Mouse (Mus musculus) embryonic facial prominence, embryonic 11.5 days (tissue): Measurements from ENCODE around the gene Kank3. TPM values are rescaled to one million over a fixed set of nuclear protein-coding genes. Genes with fewer than 3 reads are reported as not detected.
A peak's percentile ranks its signal among the peaks of the same experiment; 100 is the strongest.

Experiments used
- ATAC-seq: fragments of 200-750 bp; cut with Nextera tagmentation; replicated peaks from 2 replicates; pipeline ENCODE4 v1.8.0; 2017; ENCODE audit warnings: low read depth; ENCODE audit not compliant: insufficient number of reproducible peaks, low FRiP score, low TSS enrichment
- DNase-seq: peaks from one replicate; pipeline ENCODE4 v3.0.0-alpha.2; 2015; ENCODE audit warnings: low spot score
- H3K27ac ChIP-seq: fragments of 300-500 bp; sonication (generic); replicated peaks from 2 replicates; pipeline ENCODE4 v1.5.1; 2014; ENCODE audit warnings: mild to moderate bottlenecking, low read depth, low read length, control low read depth
- H3K27me3 ChIP-seq: fragments of 300-500 bp; sonication (generic); 2 replicates; pipeline ENCODE4 v1.6.1; 2014; ENCODE audit warnings: mild to moderate bottlenecking, low read length, moderate library complexity, mixed read lengths; ENCODE audit not compliant: control insufficient read depth, insufficient read depth
- H3K36me3 ChIP-seq: fragments of 300-500 bp; sonication (generic); replicated peaks from 2 replicates; pipeline ENCODE4 v1.6.1; 2014; ENCODE audit warnings: low read depth, mild to moderate bottlenecking, low read length, moderate library complexity, mixed read lengths; ENCODE audit not compliant: control insufficient read depth, insufficient read depth
- H3K4me1 ChIP-seq: fragments of 300-500 bp; sonication (generic); 2 replicates; pipeline ENCODE4 v1.6.1; 2014; ENCODE audit warnings: low read length, mixed read lengths; ENCODE audit not compliant: control insufficient read depth, insufficient read depth
- H3K4me2 ChIP-seq: fragments of 300-500 bp; sonication (generic); 2 replicates; pipeline ENCODE4 v1.6.1; 2014; ENCODE audit warnings: low read depth, mild to moderate bottlenecking, control low read depth, low read length, moderate library complexity
- H3K4me3 ChIP-seq: fragments of 300-500 bp; sonication (generic); 2 replicates; pipeline ENCODE4 v1.5.1; 2014; ENCODE audit warnings: low read depth, low read length, control low read depth
- H3K9ac ChIP-seq: fragments of 300-500 bp; sonication (generic); replicated peaks from 2 replicates; pipeline ENCODE4 v1.6.1; 2014; ENCODE audit warnings: mild to moderate bottlenecking, control low read depth, low read length
- H3K9me3 ChIP-seq: fragments of 300-500 bp; sonication (generic); replicated peaks from 2 replicates; pipeline ENCODE4 v1.6.1; 2016; ENCODE audit warnings: mild to moderate bottlenecking, low read length, inconsistent platforms, mixed read lengths; ENCODE audit not compliant: control insufficient read depth
- WGBS: fragments of 180-500 bp; shearing (Covaris S2); extraction: QIAGEN DNeasy Blood & Tissue Kit; methylation state at CpG from one replicate; pipeline ENCODE4 v1.1.7; 2014; 5-methylcytosine and 5-hydroxymethylcytosine counted together
- polyA plus RNA-seq: library from polyadenylated mRNA; unstranded; fragments of >200 nt; fragmentation: Nextera tagmentation; extraction: Ambion mirVana; gene quantifications from 2 replicates; pipeline ENCODE4 v1.2.1, GENCODE M21; 2014

Gene Kank3
- polyA plus RNA-seq, 1 experiment from 2014 or later: 18.2 TPM

GRCm38 (mm10) chr17:33779271-33779966 lies 30.9 kb upstream of the Kank3 start:
- peak; percentile 96 for DNase-seq
- peak overlapping the region; percentile 44 for H3K4me3 ChIP-seq
- H3K9me3 ChIP-seq: no peaks in the 10 kb centered on the region
- H3K4me2 ChIP-seq: peak overlapping the region; percentile 44
- peaks cover 14% of the 10 kb centered on the region for H3K4me1 ChIP-seq
- ATAC-seq: peak; percentile 92
- peaks cover 7% of the 10 kb centered on the region for H3K36me3 ChIP-seq
- no peaks in the 10 kb centered on the region for H3K27me3 ChIP-seq
- H3K9ac ChIP-seq: peak overlapping the region; percentile 37
- H3K27ac ChIP-seq: peak overlapping the region; percentile 96
- WGBS: 33% methylated on average over 9 of the region's 9 CpGs

GRCm38 (mm10) chr17:33779967-33780295 lies 30.4 kb upstream of the Kank3 start:
- Histone ChIP-seq H3K9ac (no peak overlapping the region; the same call in 1 of the 2 replicates), H3K4me2 (peak overlapping the region; percentile 80), H3K27me3 (no peaks in the 10 kb centered on the region), H3K9me3 (no peaks in the 10 kb centered on the region), H3K36me3 (peaks cover 7% of the 10 kb centered on the region), H3K27ac (peak overlapping the region; percentile 96), H3K4me1 (peaks cover 14% of the 10 kb centered on the region), H3K4me3 (peak overlapping the region; percentile 44; the same call in 1 of the 2 replicates)
- DNase-seq: peak; percentile 19
- WGBS: 81% methylated on average over 5 of the region's 5 CpGs
- ATAC-seq: no peak

- DNase-seq (no peak), ATAC-seq (no peak)
- Histone ChIP-seq H3K4me1 (peaks cover 14% of the 10 kb centered on the region), H3K9ac (peak overlapping the region; percentile 73), H3K4me2 (peak overlapping the region; percentile 80), H3K4me3 (peak overlapping the region; percentile 44), H3K9me3 (no peaks in the 10 kb centered on the region), H3K36me3 (peaks cover 7% of the 10 kb centered on the region), H3K27me3 (no peaks in the 10 kb centered on the region), H3K27ac (peak overlapping the region; percentile 96)
- WGBS: 84% methylated on average over 5 of the region's 5 CpGs
These were observed 29.9 kb upstream of the Kank3 start for GRCm38 (mm10) chr17:33780431-33780830.

- DNase-seq (peak; percentile 73), ATAC-seq (peak; percentile 72)
- Histone ChIP-seq H3K9ac (peak within 1 kb of the TSS; percentile 73), H3K9me3 (no peaks in the 10 kb centered on the region), H3K36me3 (peaks cover 7% of the 10 kb centered on the region), H3K27me3 (no peaks in the 10 kb centered on the region), H3K27ac (peak within 1 kb of the TSS; percentile 76), H3K4me3 (peak within 1 kb of the TSS; percentile 44), H3K4me1 (peaks cover 14% of the 10 kb centered on the region), H3K4me2 (peak within 1 kb of the TSS; percentile 80)
- WGBS: 2% methylated on average over 50 of the region's 50 CpGs
These were observed 29.0 kb upstream of the Kank3 start, which contains the start of gene Angptl4 for GRCm38 (mm10) chr17:33781124-33781977. Gene Angptl4 (minus strand): TSS chr17:33781830.

- 50% methylated on average over 4 of the region's 4 CpGs for WGBS
- peak overlapping the region; percentile 80 for H3K4me2 ChIP-seq
- H3K9me3 ChIP-seq: no peaks in the 10 kb centered on the region
- no peak for ATAC-seq
- no peak overlapping the region for H3K9ac ChIP-seq
- H3K27me3 ChIP-seq: no peaks in the 10 kb centered on the region
- H3K36me3 ChIP-seq: peaks cover 3% of the 10 kb centered on the region
- H3K4me3 ChIP-seq: peak overlapping the region; percentile 44
- no peak for DNase-seq
- H3K4me1 ChIP-seq: peaks cover 14% of the 10 kb centered on the region
- H3K27ac ChIP-seq: no peak overlapping the region
These were observed 28.3 kb upstream of the Kank3 start for GRCm38 (mm10) chr17:33782067-33782466.

GRCm38 (mm10) chr17:33783408-33783807 lies 26.9 kb upstream of the Kank3 start:
- ATAC-seq (no peak), DNase-seq (peak; percentile 40)
- H3K9ac ChIP-seq: no peak overlapping the region; the same call in 1 of the 2 replicates
- no peaks in the 10 kb centered on the region for H3K36me3 ChIP-seq
- no peak overlapping the region for H3K27ac ChIP-seq
- no peak overlapping the region for H3K4me2 ChIP-seq
- H3K4me3 ChIP-seq: no peak overlapping the region
- no peaks in the 10 kb centered on the region for H3K27me3 ChIP-seq
- peaks cover 14% of the 10 kb centered on the region for H3K4me1 ChIP-seq
- H3K9me3 ChIP-seq: no peaks in the 10 kb centered on the region

- Histone ChIP-seq H3K4me2 (no peak overlapping the region), H3K4me1 (peaks cover 10% of the 10 kb centered on the region), H3K36me3 (no peaks in the 10 kb centered on the region), H3K27me3 (no peaks in the 10 kb centered on the region), H3K27ac (no peak overlapping the region), H3K4me3 (no peak overlapping the region), H3K9me3 (no peaks in the 10 kb centered on the region), H3K9ac (no peak overlapping the region)
- ATAC-seq (no peak), DNase-seq (no peak)
- WGBS: 87% methylated on average over 2 of the region's 2 CpGs
These were observed 25.4 kb upstream of the Kank3 start for GRCm38 (mm10) chr17:33784939-33785338.

GRCm38 (mm10) chr17:33786375-33786774 lies 23.9 kb upstream of the Kank3 start:
- 86% methylated on average over 18 of the region's 18 CpGs for WGBS
- Histone ChIP-seq H3K27me3 (no peaks in the 10 kb centered on the region), H3K36me3 (no peaks in the 10 kb centered on the region), H3K9me3 (no peaks in the 10 kb centered on the region), H3K4me2 (no peak overlapping the region), H3K9ac (no peak overlapping the region), H3K4me1 (peaks cover 5% of the 10 kb centered on the region; the same call in 1 of the 2 replicates), H3K4me3 (no peak overlapping the region), H3K27ac (no peak overlapping the region)
- ATAC-seq: no peak
- DNase-seq: no peak
